Comparison of ENCODE assay signal across 11 mouse cellular contexts in genomic region chr13:77547486-77548385, GRCm38 (mm10).
DNase-seq lines count a peak whose midpoint lies in the region; ATAC-seq and TF ChIP-seq lines count a peak whose summit lies in the region.
"Had no signal": no experiment of that assay in that cellular context is flagged by ENCODE, and none has a peak within 500 bp of the region (broad histone marks: within the 10 kb centered on the region; RNA-seq: fewer than 3 reads in every experiment).

No protein-coding gene starts in this region.

- H3K9ac ChIP-seq in forebrain, postnatal 0 days, result no peak overlapping the region; the same call in 1 of the 2 replicates
- H3K9ac ChIP-seq in limb, embryonic 12.5 days (replicated peaks), result no peak overlapping the region

- no peaks in the 10 kb centered on the region for H3K27me3 ChIP-seq in forebrain, postnatal 0 days (ENCODE audit: insufficient read depth, low read length)
- H3K27me3 ChIP-seq in limb, embryonic 12.5 days, result no peaks in the 10 kb centered on the region
- H3K27me3 ChIP-seq in thymus, adult 2 months (ENCODE audit: control insufficient read depth, insufficient read depth, low read length), result no peaks in the 10 kb centered on the region

- no peak for TF ChIP-seq POLR2A in thymus, adult 2 months (IDR thresholded peaks at IDR 0.05; ENCODE audit: control insufficient read depth, extremely low read depth, insufficient read depth, low read length, poor library complexity)

- peak; percentile 54; the same call in 1 of the 2 replicates for ATAC-seq in forebrain, postnatal 0 days
- ATAC-seq in limb, embryonic 12.5 days (ENCODE audit: insufficient number of reproducible peaks, insufficient read depth, low FRiP score, low TSS enrichment, low read depth), result no peak
- ATAC-seq: inflammation-experienced regulatory T-cells, adult 6 months had no signal

- no peaks in the 10 kb centered on the region for H3K9me3 ChIP-seq in forebrain, postnatal 0 days (ENCODE audit: low read length)
- H3K9me3 ChIP-seq in limb, embryonic 12.5 days, result no peaks in the 10 kb centered on the region

- whole genome bisulfite sequencing in forebrain, postnatal 0 days, result 18% methylated on average over 16 of the region's 16 CpGs
- 36% methylated on average over 16 of the region's 16 CpGs for WGBS in limb, embryonic 12.5 days
- WGBS in thymus, adult 2 months, result 77% methylated on average over 16 of the region's 16 CpGs

- no peaks in the 10 kb centered on the region for H3K4me1 ChIP-seq in forebrain, postnatal 0 days (ENCODE audit: insufficient read depth)
- peaks cover 5% of the 10 kb centered on the region; the same call in 1 of the 2 replicates for H3K4me1 ChIP-seq in limb, embryonic 12.5 days (replicated peaks)
- no peaks in the 10 kb centered on the region for H3K4me1 ChIP-seq in thymus, adult 2 months (replicated peaks; ENCODE audit: control insufficient read depth, insufficient read depth, low read length)

- intact Hi-C loops in gastrocnemius, postnatal 36 days (cut with DNase I), result no loop called here

- no peak overlapping the region for H3K27ac ChIP-seq in forebrain, postnatal 0 days (ENCODE audit: low read depth, low read length)
- no peak overlapping the region; the same call in 1 of the 2 replicates for H3K27ac ChIP-seq in limb, embryonic 12.5 days
- no peak overlapping the region for H3K27ac ChIP-seq in thymus, adult 2 months (ENCODE audit: control insufficient read depth, insufficient read depth, low read length)

- no peak for TF ChIP-seq CTCF in forebrain, postnatal 0 days (IDR thresholded peaks at IDR 0.05; ENCODE audit: low read depth)
- TF ChIP-seq CTCF in thymus, adult 2 months (IDR thresholded peaks at IDR 0.05; ENCODE audit: borderline replicate concordance, control insufficient read depth, extremely low read depth, insufficient read depth, low read length, poor library complexity), result no peak

- DNase-seq in retina, embryonic 14.5 days (ENCODE audit: low spot score), result peak; percentile 49
- DNase-seq in retina, postnatal 1 day, result no peak
- DNase-seq in forebrain, postnatal 0 days, result no peak
- no peak for DNase-seq in thymus, adult 2 months
- no peak for DNase-seq in gastrocnemius, postnatal 36 days
- DNase-seq in layer of hippocampus, postnatal 25 days (ENCODE audit: extremely low spot score in 1 of 2, low spot score in 1 of 2), result no peak
- DNase-seq: adrenal gland, adult 2 months; gastrocnemius, postnatal 14 days had no signal

- peak overlapping the region; percentile 5; the same call in 1 of the 2 replicates for H3K4me3 ChIP-seq in forebrain, postnatal 0 days (ENCODE audit: low read depth, low read length)
- no peak overlapping the region for H3K4me3 ChIP-seq in limb, embryonic 12.5 days (replicated peaks)
- H3K4me3 ChIP-seq in thymus, adult 2 months (ENCODE audit: control insufficient read depth, insufficient read depth, low read length), result no peak overlapping the region

- no peaks in the 10 kb centered on the region for H3K36me3 ChIP-seq in forebrain, postnatal 0 days (ENCODE audit: insufficient read depth)
- no peaks in the 10 kb centered on the region for H3K36me3 ChIP-seq in limb, embryonic 12.5 days
- H3K36me3 ChIP-seq in thymus, adult 2 months (ENCODE audit: control insufficient read depth, insufficient read depth, low read length), result no peaks in the 10 kb centered on the region

- H3K4me2 ChIP-seq in forebrain, postnatal 0 days (ENCODE audit: low read depth), result peak overlapping the region; percentile 28
- H3K4me2 ChIP-seq in limb, embryonic 12.5 days, result peak overlapping the region; percentile 34
- H3K4me2 ChIP-seq: liver, embryonic 11.5 days had no signal
